Mouse (Mus musculus): ENCODE results near the gene Pax8.

DNA sequence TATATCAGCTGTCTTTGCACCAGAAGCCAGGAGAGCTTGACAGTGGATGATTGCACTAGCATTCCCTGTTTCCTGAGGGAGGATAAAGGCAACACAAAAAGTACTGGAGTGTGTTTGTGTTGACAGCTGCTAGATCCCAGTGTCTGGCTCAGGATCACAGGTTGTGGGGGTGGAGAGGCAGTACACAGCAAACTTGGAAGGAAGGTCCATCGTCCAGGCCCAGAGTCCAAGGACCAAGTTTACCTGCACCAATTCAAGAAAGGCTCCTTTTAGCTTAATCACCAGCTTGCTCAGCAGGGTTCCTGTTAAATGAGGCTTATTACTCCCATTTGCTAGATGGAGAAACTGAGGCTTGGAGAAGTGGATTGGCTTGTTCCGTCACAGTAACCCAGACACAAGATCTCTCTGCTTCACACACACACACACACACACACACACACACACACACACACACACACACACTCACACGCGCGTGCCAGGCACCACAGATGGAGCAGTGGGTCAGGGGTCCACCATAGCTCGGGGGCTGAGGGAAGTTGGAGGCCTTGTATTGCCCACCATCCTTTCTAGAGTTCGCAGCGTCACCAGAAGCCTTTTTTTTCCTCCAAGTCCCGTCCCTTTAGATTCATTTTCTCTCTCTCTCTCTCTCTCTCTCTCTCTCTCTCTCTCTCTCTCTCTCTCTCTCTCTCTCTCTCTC, 45.3 kb upstream of the Pax8 start:
- no peak for TF ChIP-seq CTCF (IDR thresholded peaks at IDR 0.05; ENCODE audit: borderline replicate concordance, insufficient read depth, low read depth, low read length)
- TF ChIP-seq POLR2A (IDR thresholded peaks at IDR 0.05; ENCODE audit: borderline replicate concordance, insufficient read depth, low read length) = no peak

Measured in cerebellum, adult 2 months (tissue).